Mouse (Mus musculus) CH12F3 (cell line): Measurements from ENCODE around the gene Adora2b.

Source experiments
- in situ Hi-C: fragments of 300-500 bp; cut with MboI; formaldehyde crosslinking; loops from 2 replicates; pipeline ENCODE4 v1.14.3; 2020; ENCODE audit warnings: low sequenced_read_pairs

The Adora2b gene

GRCm38 (mm10) chr11:62248401-62249244 lies at the start of gene Adora2b:
TSS of gene Adora2b (plus strand) at chr11:62248984.
- in situ Hi-C loops = no loop called here

- in situ Hi-C loops = no loop called here
Observed at GRCm38 (mm10) chr11:62200901-62201512, 47.8 kb upstream of the Adora2b start.

GRCm38 (mm10) chr11:62202645-62203044 lies 46.1 kb upstream of the Adora2b start:
- in situ Hi-C loops = no loop called here

- in situ Hi-C loops = no loop called here
Observed at GRCm38 (mm10) chr11:62209111-62209510, 39.7 kb upstream of the Adora2b start.

- in situ Hi-C loops = no loop called here
Observed at GRCm38 (mm10) chr11:62209891-62210290, 38.9 kb upstream of the Adora2b start.

DNA sequence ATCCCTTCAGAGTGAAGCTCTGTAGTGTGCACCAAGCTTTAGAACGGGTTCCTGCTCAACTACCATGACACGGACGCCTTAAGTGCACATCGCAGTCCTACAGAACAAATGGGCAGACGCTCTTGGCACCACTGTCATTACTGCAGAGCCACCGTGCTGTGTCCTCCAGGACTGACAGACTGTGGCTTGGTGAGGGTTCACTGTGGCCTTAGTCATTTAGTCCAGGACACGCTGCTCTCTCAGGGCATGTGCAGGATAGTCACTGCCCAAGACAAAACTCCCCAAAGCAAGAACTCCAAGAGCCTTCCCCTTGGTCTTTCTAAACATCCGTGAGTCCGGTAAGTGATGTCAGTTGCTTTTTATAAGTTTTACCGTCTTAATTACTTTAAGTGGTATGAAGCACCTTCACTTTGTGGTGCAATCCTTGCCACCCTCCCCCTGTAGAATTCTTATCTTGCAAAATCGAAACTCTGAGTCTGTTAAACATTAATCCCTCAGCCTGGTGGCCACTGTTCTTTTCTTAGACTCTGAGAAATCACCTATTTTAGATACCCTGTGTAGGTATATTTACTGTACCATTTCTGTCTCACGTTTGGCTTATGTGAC lies 35.3 kb upstream of the Adora2b start:
- in situ Hi-C loops = no loop called here

GRCm38 (mm10) chr11:62215107-62215506 lies 33.7 kb upstream of the Adora2b start:
- in situ Hi-C loops = no loop called here

DNA sequence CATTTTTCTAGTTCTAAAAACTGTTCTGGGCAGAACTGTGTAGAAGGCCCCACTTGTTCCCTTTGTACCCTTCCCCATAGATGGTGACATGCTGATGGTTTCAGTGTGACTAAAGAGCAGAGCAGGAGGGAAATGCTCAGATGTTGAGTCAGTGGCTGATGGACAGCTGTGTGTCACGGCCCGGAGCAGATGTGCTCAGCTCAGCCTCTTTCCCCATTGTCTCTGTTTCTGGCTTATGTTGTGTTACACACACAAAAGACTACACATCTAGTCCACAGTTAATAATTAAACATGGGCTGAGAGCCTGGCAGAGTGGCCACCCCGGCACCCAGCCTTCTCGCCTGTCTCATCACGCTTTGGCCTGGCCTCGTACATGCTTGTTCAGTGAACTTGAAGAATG lies 31.0 kb upstream of the Adora2b start:
- in situ Hi-C loops = no loop called here

DNA sequence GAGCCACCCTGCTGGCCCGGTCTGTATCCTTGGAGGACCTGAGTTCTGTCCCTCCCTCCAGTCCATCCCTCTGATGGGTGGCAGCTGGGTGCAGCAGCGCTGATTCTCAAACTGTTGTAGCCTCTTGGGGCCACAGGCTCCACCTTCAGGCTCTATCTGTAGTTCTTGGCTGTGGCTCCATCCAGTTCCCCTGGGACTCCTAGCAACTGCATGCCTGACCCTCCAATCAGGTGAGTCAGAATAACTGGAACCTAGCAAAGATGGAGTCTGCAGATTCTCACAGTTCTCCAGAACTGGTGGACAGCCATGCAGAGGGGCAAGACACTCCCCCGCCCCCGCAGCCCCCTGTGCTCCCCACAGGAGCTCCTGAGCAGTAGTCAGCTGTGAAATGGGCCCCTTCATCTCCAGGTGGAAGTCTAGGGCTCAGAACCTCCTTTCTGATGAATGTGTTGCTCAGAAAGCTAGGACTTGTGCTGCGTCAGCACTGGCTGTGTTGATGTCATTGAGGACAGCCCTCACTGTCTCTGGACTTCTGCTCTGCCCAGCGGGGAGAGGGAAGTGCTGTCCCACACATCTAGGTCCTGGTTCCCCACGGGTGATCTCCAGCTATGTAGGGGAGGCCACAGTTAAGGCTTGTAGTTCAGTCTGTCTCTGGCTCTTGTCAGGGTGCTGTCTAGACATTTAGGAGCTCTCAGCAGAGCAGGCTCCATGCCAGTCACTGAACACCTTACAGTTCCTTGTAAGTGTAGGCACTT lies 27.9 kb upstream of the Adora2b start:
- in situ Hi-C loops = no loop called here

DNA sequence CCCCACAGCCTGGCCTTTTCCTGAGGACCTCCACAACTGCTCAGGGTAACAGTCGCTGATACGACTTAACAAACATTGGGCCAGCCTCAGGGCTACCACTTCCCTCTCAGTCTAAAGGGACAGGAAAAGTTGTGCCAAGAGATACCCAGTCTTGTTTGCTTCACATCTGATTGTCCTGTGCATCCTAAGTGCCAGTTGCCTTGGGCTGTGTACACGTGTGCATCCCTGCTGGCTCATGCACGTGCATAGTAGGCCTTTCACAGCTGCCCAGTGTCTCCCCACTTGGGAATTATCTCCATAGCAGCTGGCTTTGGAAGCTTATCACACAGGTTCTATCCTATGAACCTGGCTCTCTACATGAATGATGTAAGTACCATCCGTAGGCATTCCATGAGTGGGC lies 25.4 kb upstream of the Adora2b start:
- in situ Hi-C loops = no loop called here

DNA sequence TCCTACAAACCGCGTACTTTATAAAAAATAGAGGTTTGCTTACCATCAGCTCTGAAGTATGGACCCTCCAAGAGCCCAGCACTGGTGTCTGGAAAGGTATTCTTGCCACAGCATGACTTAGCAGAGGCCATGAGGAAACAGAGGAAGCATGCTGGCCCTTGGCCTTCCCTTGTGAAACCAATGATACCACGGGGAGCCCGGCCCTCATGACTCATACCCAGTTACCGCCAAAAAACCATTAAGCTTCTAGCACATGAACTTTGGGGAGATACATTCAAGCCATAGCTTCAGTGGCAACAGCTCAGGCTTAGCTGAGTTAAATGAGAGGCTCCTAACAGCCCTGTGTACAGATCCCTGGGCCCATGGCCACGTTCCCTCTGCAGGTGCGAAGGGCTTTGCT lies 24.8 kb upstream of the Adora2b start:
- in situ Hi-C loops = no loop called here

- in situ Hi-C loops = no loop called here
Observed at GRCm38 (mm10) chr11:62224797-62225196, 24.0 kb upstream of the Adora2b start.

GRCm38 (mm10) chr11:62240631-62241261 lies 8.0 kb upstream of the Adora2b start:
- in situ Hi-C loops = no loop called here

DNA sequence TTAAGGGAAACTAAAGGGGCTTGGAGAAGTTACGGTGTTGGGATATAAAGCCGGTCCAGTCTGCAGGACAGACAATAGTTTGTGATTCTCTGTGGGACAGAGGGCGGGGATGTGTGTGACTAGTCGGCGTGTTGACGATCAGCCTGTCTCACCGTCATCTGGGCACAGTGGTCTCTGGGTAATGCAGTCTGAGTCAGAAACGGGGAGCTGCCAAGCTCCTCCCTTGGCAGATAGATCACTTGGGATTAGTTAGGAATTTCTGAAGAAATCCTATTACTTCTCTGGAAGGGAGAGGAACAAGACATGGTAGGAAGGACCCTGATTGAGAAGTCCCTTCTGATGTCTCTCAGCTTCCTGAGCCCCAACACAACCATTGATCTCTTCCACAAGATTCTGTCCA lies 4.9 kb upstream of the Adora2b start:
- in situ Hi-C loops = no loop called here

DNA sequence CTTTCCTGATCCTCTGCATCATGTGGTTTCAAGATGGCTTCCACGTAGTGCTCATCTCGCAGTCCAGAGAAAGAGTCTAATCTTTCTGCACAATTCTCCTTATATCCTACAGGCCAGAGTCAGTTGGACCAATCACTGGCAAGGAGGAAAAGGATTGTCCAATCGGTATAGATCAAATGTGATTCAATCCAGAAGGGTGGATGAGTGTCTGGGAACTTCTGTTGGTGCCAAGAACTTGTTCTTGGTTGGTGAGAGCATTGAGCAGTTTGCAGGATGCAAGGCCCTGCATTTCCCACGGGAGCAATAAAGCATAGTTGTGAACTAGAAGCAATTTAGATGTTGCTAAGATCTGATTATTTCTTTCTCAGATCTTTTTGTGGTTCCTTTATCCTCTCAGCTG lies 4.3 kb upstream of the Adora2b start:
- in situ Hi-C loops = no loop called here

DNA sequence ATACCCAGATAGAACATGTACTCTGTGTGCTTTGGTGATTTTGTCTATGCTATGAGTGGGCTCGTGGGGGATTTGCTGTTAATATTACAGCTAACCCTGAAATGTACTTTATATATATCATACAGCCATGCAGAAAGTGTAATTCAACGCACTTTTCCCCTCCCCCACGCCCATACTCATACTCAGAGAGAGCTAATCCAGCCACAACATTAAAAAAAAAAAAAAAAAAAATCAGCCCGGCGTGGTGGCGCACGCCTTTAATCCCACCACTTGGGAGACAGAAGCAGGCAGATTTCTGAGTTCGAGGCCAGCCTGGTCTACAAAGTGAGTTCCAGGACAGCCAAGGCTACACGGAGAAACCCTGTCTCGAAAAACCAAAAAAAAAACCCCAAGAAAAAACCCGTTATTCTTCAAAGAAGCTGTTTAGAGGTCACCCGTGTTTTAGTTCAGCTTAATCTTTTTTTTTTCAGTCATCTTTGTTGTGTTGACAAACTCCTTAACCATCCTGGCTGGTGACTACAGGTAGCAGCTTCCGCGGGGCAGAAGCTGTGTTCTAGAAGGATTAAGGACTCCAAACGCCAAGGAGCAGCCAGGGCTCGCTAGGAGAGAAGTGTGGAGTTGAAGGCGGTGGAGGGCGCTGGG lies 904 bp upstream of the Adora2b start:
- in situ Hi-C loops = no loop called here

DNA sequence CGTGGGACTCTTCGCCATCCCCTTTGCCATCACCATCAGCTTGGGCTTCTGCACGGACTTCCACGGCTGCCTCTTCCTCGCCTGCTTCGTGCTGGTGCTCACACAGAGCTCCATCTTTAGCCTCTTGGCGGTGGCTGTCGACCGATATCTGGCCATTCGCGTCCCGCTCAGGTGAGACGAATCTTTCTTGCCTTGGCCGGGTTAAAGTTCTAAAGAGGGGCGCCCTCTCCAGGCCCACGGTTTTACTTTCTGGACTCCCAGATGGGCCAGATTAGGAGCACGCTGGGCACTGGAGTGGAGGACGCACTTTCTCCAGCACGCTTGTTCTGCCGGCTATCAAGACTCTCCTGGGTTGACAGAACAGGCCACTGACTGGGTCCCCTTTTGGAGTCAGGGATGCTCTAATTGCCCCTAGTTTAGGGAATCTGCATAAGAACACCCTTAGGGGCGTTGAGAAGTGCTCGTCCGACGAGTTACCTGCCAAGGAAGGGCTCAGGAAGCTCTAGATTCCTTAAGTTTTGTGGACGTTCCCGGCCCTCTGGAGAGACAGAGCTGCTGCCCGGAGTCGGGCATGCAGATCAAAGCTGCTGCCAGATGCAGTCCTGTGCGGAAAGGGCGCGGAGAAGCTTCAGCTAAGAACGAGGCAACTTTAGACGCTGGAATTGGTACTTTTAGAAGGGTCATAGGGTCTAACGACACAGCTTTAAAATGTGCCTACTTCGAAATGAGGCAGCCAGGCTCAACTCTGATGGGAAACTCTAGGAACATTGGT lies 668 bp downstream of the Adora2b start:
- in situ Hi-C loops = no loop called here

DNA sequence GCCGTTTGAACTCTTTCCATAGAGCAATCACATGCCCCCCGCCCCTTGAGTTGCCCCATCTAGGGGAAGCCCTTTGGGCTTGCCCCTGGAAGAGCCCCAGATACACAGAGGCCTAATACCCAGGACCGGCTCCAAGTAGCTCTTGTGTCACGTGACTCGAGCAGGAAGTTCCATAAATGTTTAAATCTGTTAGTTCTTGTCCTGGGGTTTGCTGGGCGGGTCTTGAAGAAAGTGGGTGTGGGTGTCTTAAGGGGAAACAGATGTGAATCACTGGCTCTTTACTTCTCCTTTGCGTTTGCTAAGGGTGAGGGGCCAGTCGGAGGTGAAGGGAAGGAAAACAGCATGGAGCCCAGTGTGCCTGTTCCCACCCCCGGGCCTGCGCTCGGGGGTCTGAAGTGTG lies 2.3 kb downstream of the Adora2b start:
- in situ Hi-C loops = no loop called here

DNA sequence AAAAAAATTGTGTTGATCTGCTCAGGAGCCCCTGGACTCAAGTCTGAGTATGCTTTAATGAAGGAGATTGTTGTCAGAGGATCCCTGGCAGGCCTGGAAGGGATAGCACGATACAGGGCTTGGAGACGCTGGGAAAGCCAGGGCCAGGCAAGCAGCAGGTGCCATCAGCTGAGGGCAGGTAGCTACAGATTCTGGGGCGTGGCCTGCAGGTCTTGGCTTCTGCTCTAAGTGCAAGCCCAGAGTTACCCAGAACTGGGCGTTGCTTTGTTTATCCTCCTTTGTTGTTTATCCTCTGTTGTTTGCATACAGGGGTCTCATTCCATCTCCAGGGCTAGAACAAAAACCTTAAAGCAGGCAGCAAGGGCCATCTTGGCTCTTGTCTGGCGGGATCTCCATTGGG lies 4.6 kb downstream of the Adora2b start:
- in situ Hi-C loops = no loop called here

- in situ Hi-C loops = no loop called here
Observed at GRCm38 (mm10) chr11:62259214-62259613, 10.4 kb downstream of the Adora2b start.
